Mouse (Mus musculus) liver, adult (tissue): ENCODE data around the gene Atp1b4.

ENCODE experiments used
- GATA4 ChIP-seq: IDR thresholded peaks from 2 replicates; pipeline ENCODE4 v1.6.1; 2014; ENCODE audit warnings: mild to moderate bottlenecking, low read length; ENCODE audit not compliant: insufficient replicate concordance

Gene Atp1b4

GRCm38 (mm10) chrX:38315884-38316283 is at the start of gene Atp1b4:
TSS of gene Atp1b4 (plus strand) at chrX:38316184.
- no peak for TF ChIP-seq GATA4

- TF ChIP-seq GATA4 = no peak
Observed at GRCm38 (mm10) chrX:38308597-38308996, 7.4 kb upstream of the Atp1b4 start.

GRCm38 (mm10) chrX:38311054-38311453 is 4.9 kb upstream of the Atp1b4 start:
- TF ChIP-seq GATA4 = no peak

- TF ChIP-seq GATA4 = no peak
Observed at GRCm38 (mm10) chrX:38312910-38313625, 2.9 kb upstream of the Atp1b4 start.

- TF ChIP-seq GATA4 = no peak
Observed at GRCm38 (mm10) chrX:38313626-38314210, 2.3 kb upstream of the Atp1b4 start.

- no peak for TF ChIP-seq GATA4
Observed at GRCm38 (mm10) chrX:38330695-38331406, 14.9 kb downstream of the Atp1b4 start.

- TF ChIP-seq GATA4 = peak; percentile 42; the same call in 1 of the 2 replicates
Observed at GRCm38 (mm10) chrX:38334329-38335279, 18.6 kb downstream of the Atp1b4 start.

- TF ChIP-seq GATA4 = no peak
Observed at GRCm38 (mm10) chrX:38362016-38362415, 46.0 kb downstream of the Atp1b4 start.
